In the genomic region with DNA sequence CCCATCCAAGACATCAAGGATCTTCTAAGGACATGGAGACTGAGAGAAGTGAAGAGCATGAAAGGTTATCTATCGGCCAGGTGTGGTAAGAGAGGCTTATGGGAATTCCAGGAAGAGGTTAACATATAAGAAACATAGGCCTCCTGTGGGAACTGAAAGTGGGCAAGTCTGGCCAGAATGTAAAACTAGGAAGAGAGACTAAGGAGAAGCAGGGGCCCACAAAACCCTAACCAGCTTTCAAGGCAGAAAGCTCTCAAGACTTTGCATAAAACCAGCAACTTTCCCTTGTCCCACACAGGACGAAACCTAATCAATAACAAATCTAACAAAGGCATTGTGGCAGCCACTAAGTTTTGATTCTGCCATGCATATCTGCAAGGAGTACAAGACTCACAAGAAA, we compare ENCODE assay signal across 7 mouse cellular contexts. TPM values are rescaled to one million over a fixed set of nuclear protein-coding genes. Genes with fewer than 3 reads are reported as not detected.
DNase-seq lines count a peak whose midpoint lies in the region; ATAC-seq and TF ChIP-seq lines count a peak whose summit lies in the region.

No protein-coding gene starts in this region.

- no peak overlapping the region for H3K27ac ChIP-seq in lung, embryonic 16.5 days (ENCODE audit: low read length)
- H3K27ac ChIP-seq in forebrain, embryonic 12.5 days: no peak overlapping the region
- H3K27ac ChIP-seq in limb, embryonic 14.5 days (replicated peaks; ENCODE audit: low read depth, low read length): no peak overlapping the region
- H3K27ac ChIP-seq in stomach, embryonic 15.5 days: no peak overlapping the region

- H3K27me3 ChIP-seq in lung, embryonic 16.5 days (ENCODE audit: control insufficient read depth, insufficient read depth, low read depth, low read length): no peaks in the 10 kb centered on the region
- no peaks in the 10 kb centered on the region for H3K27me3 ChIP-seq in forebrain, embryonic 12.5 days
- H3K27me3 ChIP-seq in limb, embryonic 14.5 days (ENCODE audit: control insufficient read depth, insufficient read depth, low read length): no peaks in the 10 kb centered on the region
- H3K27me3 ChIP-seq in stomach, embryonic 15.5 days (replicated peaks): no peaks in the 10 kb centered on the region

- TF ChIP-seq CTCF in lung, adult 2 months (IDR thresholded peaks at IDR 0.05; ENCODE audit: insufficient read depth, low read length): no peak

- H3K9me3 ChIP-seq in lung, embryonic 16.5 days (ENCODE audit: control insufficient read depth, low read length): no peaks in the 10 kb centered on the region
- H3K9me3 ChIP-seq in forebrain, embryonic 12.5 days: no peaks in the 10 kb centered on the region
- no peaks in the 10 kb centered on the region for H3K9me3 ChIP-seq in limb, embryonic 14.5 days (ENCODE audit: control insufficient read depth, low read length)
- no peaks in the 10 kb centered on the region for H3K9me3 ChIP-seq in stomach, embryonic 15.5 days

- H3K36me3 ChIP-seq in lung, embryonic 16.5 days (ENCODE audit: control insufficient read depth, insufficient read depth, low read length): no peaks in the 10 kb centered on the region
- H3K36me3 ChIP-seq in forebrain, embryonic 12.5 days (replicated peaks): no peaks in the 10 kb centered on the region
- H3K36me3 ChIP-seq in limb, embryonic 14.5 days (ENCODE audit: control insufficient read depth, insufficient read depth, low read length): no peaks in the 10 kb centered on the region
- no peaks in the 10 kb centered on the region for H3K36me3 ChIP-seq in stomach, embryonic 15.5 days

- 57% methylated on average over 2 of the region's 2 CpGs for WGBS in lung, embryonic 16.5 days
- WGBS in lung, adult 2 months: 51% methylated on average over 2 of the region's 2 CpGs
- WGBS in forebrain, embryonic 12.5 days: 70% methylated on average over 2 of the region's 2 CpGs
- WGBS in limb, embryonic 14.5 days: 82% methylated on average over 2 of the region's 2 CpGs
- WGBS in stomach, embryonic 15.5 days: 70% methylated on average over 2 of the region's 2 CpGs

- no peak for ATAC-seq in lung, embryonic 16.5 days (ENCODE audit: low read depth)
- no peak for ATAC-seq in forebrain, embryonic 12.5 days (ENCODE audit: low FRiP score)
- no peak for ATAC-seq in limb, embryonic 14.5 days (ENCODE audit: low FRiP score, low read depth)
- ATAC-seq in stomach, embryonic 15.5 days (ENCODE audit: insufficient read depth, low FRiP score, low read depth): no peak

- no peak overlapping the region for H3K9ac ChIP-seq in lung, embryonic 16.5 days (ENCODE audit: low read length)
- peak overlapping the region; percentile 38 for H3K9ac ChIP-seq in forebrain, embryonic 12.5 days
- 0 out of 2 replicates have a peak overlapping the region, but pooled peaks have one; percentile 84 for H3K9ac ChIP-seq in limb, embryonic 14.5 days (ENCODE audit: low read depth, low read length, severe bottlenecking)
- H3K9ac ChIP-seq in stomach, embryonic 15.5 days: no peak overlapping the region

- DNase-seq in lung, adult 2 months: no peak
- no peak for DNase-seq in limb, embryonic 14.5 days (ENCODE audit: low spot score)
- DNase-seq in left cerebral cortex, adult 9 months (ENCODE audit: low spot score in 2 of 2): no peak
- no peak for DNase-seq in layer of hippocampus, postnatal 10 days (ENCODE audit: low spot score in 2 of 2)

- no peak for TF ChIP-seq POLR2A in lung, adult 2 months (IDR thresholded peaks at IDR 0.05; ENCODE audit: borderline replicate concordance, extremely low read depth, low read depth, low read length)
- no peak for TF ChIP-seq POLR2A in limb, embryonic 14.5 days (IDR thresholded peaks at IDR 0.05; ENCODE audit: borderline replicate concordance, extremely low read depth, insufficient read depth, insufficient read length)

- H3K4me3 ChIP-seq in lung, embryonic 16.5 days (ENCODE audit: low read length): peak overlapping the region; percentile 87; the same call in 1 of the 2 replicates
- no peak overlapping the region for H3K4me3 ChIP-seq in lung, adult 2 months (replicated peaks; ENCODE audit: extremely low read depth, low read depth, low read length)
- H3K4me3 ChIP-seq in forebrain, embryonic 12.5 days (replicated peaks): peak overlapping the region; percentile 74
- H3K4me3 ChIP-seq in limb, embryonic 14.5 days (replicated peaks; ENCODE audit: low read length): peak overlapping the region; percentile 79
- peak overlapping the region; percentile 88 for H3K4me3 ChIP-seq in stomach, embryonic 15.5 days (replicated peaks)

- peaks cover 35% of the 10 kb centered on the region for H3K4me1 ChIP-seq in lung, embryonic 16.5 days (replicated peaks; ENCODE audit: control insufficient read depth, insufficient read depth, low read length)
- H3K4me1 ChIP-seq in lung, adult 2 months (ENCODE audit: control insufficient read depth, insufficient read depth, low read length): peaks cover 27% of the 10 kb centered on the region
- peaks cover 38% of the 10 kb centered on the region for H3K4me1 ChIP-seq in forebrain, embryonic 12.5 days
- H3K4me1 ChIP-seq in limb, embryonic 14.5 days (ENCODE audit: control insufficient read depth, insufficient read depth, low read length): peaks cover 36% of the 10 kb centered on the region
- peaks cover 33% of the 10 kb centered on the region for H3K4me1 ChIP-seq in stomach, embryonic 15.5 days

- peak overlapping the region; percentile 81 for H3K4me2 ChIP-seq in lung, embryonic 16.5 days (ENCODE audit: low read depth, low read length)
- peak overlapping the region; percentile 84 for H3K4me2 ChIP-seq in forebrain, embryonic 12.5 days
- H3K4me2 ChIP-seq in limb, embryonic 14.5 days (replicated peaks; ENCODE audit: low read depth, low read length, severe bottlenecking): peak overlapping the region; percentile 76
- H3K4me2 ChIP-seq in stomach, embryonic 15.5 days: peak overlapping the region; percentile 72

RNA-seq across cellular contexts. Expression of a gene that starts 1.4 kb away (rescaled TPM):
- polyA plus RNA-seq in lung, embryonic 16.5 days (2015; fragmentation: Nextera tagmentation; extraction: Ambion mirVana): 40.9 and 45.1 TPM in 2 replicates
- 15.2 and 17.8 TPM in 2 replicates for polyA plus RNA-seq in lung, adult 2 months (2012; rRNA removed)
- 62.0 and 64.0 TPM in 2 replicates for polyA plus RNA-seq in forebrain, embryonic 12.5 days (2016; fragmentation: Nextera tagmentation; extraction: Ambion mirVana)
- polyA plus RNA-seq in limb, embryonic 14.5 days (2012; rRNA removed): 35.2 and 36.0 TPM in 2 replicates
- polyA plus RNA-seq in limb, embryonic 14.5 days (2014; fragmentation: Nextera tagmentation; extraction: Ambion mirVana): 44.2 and 50.0 TPM in 2 replicates
- 43.3 and 45.7 TPM in 2 replicates for polyA plus RNA-seq in stomach, embryonic 15.5 days (2015; fragmentation: Nextera tagmentation; extraction: Ambion mirVana)
- 10 to 100 TPM; 86.6 to 87.0 TPM for total RNA-seq in layer of hippocampus, postnatal 10 days (2021)

RNA-seq across cellular contexts. Expression of a gene that starts 1.5 kb away (rescaled TPM):
- polyA plus RNA-seq in lung, embryonic 16.5 days (2015; fragmentation: Nextera tagmentation; extraction: Ambion mirVana): 19.8 and 23.4 TPM in 2 replicates
- polyA plus RNA-seq in lung, adult 2 months (2012; rRNA removed): 28.5 and 35.3 TPM in 2 replicates
- 22.6 and 24.1 TPM in 2 replicates for polyA plus RNA-seq in forebrain, embryonic 12.5 days (2016; fragmentation: Nextera tagmentation; extraction: Ambion mirVana)
- polyA plus RNA-seq in limb, embryonic 14.5 days (2012; rRNA removed): 39.5 and 42.9 TPM in 2 replicates
- 23.5 and 26.1 TPM in 2 replicates for polyA plus RNA-seq in limb, embryonic 14.5 days (2014; fragmentation: Nextera tagmentation; extraction: Ambion mirVana)
- 16.2 and 19.9 TPM in 2 replicates for polyA plus RNA-seq in stomach, embryonic 15.5 days (2015; fragmentation: Nextera tagmentation; extraction: Ambion mirVana)
- total RNA-seq in layer of hippocampus, postnatal 10 days (2021): 10 to 100 TPM; 16.6 to 27.2 TPM

Comparison
In these comparisons a context has a peak if more than half of its experiments do, and no peak if none do; other contexts are left out.
1. H3K9ac ChIP-seq: peak in forebrain, embryonic 12.5 days (single experiment) and limb, embryonic 14.5 days (single experiment); none in lung, embryonic 16.5 days (single experiment) and stomach, embryonic 15.5 days (single experiment).
2. Peak in every context shown above with its lines, with median percentiles within 50 percentile points of each other: H3K4me2 ChIP-seq.